Mouse (Mus musculus) CH12F3 (cell line): Measurements from ENCODE around the gene Tll2.

Experiments
- in situ Hi-C: fragments of 300-500 bp; cut with MboI; formaldehyde crosslinking; loops from 2 replicates; pipeline ENCODE4 v1.14.3; 2020; ENCODE audit warnings: low sequenced_read_pairs

Gene Tll2

GRCm38 (mm10) chr19:41164447-41165095 lies 42.1 kb downstream of the Tll2 start:
- in situ Hi-C loops = no loop called here

- in situ Hi-C loops = no loop called here
These were observed 46.2 kb downstream of the Tll2 start for GRCm38 (mm10) chr19:41160388-41160787.

- in situ Hi-C loops = no loop called here
These were observed 52.0 kb downstream of the Tll2 start for GRCm38 (mm10) chr19:41154681-41155080.

- in situ Hi-C loops = no loop called here
These were observed 54.2 kb downstream of the Tll2 start for GRCm38 (mm10) chr19:41152462-41152861.

- in situ Hi-C loops = no loop called here
These were observed 54.6 kb downstream of the Tll2 start for GRCm38 (mm10) chr19:41152016-41152370.

- in situ Hi-C loops = no loop called here
These were observed 55.2 kb downstream of the Tll2 start for GRCm38 (mm10) chr19:41151321-41152015.

- in situ Hi-C loops = no loop called here
These were observed 65.7 kb downstream of the Tll2 start for GRCm38 (mm10) chr19:41140961-41141360.

GRCm38 (mm10) chr19:41139629-41140028 lies 67.0 kb downstream of the Tll2 start:
- in situ Hi-C loops = no loop called here

GRCm38 (mm10) chr19:41123009-41123408 lies 83.6 kb downstream of the Tll2 start:
- in situ Hi-C loops = no loop called here

- in situ Hi-C loops = no loop called here
These were observed 86.7 kb downstream of the Tll2 start for GRCm38 (mm10) chr19:41119924-41120323.

GRCm38 (mm10) chr19:41118346-41118745 lies 88.3 kb downstream of the Tll2 start:
- in situ Hi-C loops = no loop called here

- in situ Hi-C loops = no loop called here
These were observed 89.3 kb downstream of the Tll2 start for GRCm38 (mm10) chr19:41117334-41117733.

- in situ Hi-C loops = no loop called here
These were observed 92.0 kb downstream of the Tll2 start for GRCm38 (mm10) chr19:41114611-41115010.

- in situ Hi-C loops = no loop called here
These were observed 92.6 kb downstream of the Tll2 start for GRCm38 (mm10) chr19:41113911-41114531.

- in situ Hi-C loops = no loop called here
These were observed 94.0 kb downstream of the Tll2 start for GRCm38 (mm10) chr19:41112609-41113008.

- in situ Hi-C loops = no loop called here
These were observed 96.6 kb downstream of the Tll2 start for GRCm38 (mm10) chr19:41109991-41110390.

GRCm38 (mm10) chr19:41109496-41109895 lies 97.1 kb downstream of the Tll2 start:
- in situ Hi-C loops = no loop called here

GRCm38 (mm10) chr19:41108666-41109065 lies 98.0 kb downstream of the Tll2 start:
- in situ Hi-C loops = no loop called here

- in situ Hi-C loops = no loop called here
These were observed 99.1 kb downstream of the Tll2 start for GRCm38 (mm10) chr19:41107530-41107929.

GRCm38 (mm10) chr19:41104922-41105321 lies 101.7 kb downstream of the Tll2 start:
- in situ Hi-C loops = no loop called here

GRCm38 (mm10) chr19:41101390-41101789 lies 105.2 kb downstream of the Tll2 start:
- in situ Hi-C loops = no loop called here

GRCm38 (mm10) chr19:41100863-41101262 lies 105.8 kb downstream of the Tll2 start:
- in situ Hi-C loops = no loop called here
